Mouse (Mus musculus) liver, postnatal 0 days (tissue): ENCODE results near the gene Gcdh.

ENCODE experiments used
- CTCF ChIP-seq: sonication (generic); IDR thresholded peaks from 2 replicates; pipeline ENCODE4 v1.5.1; 2016; ENCODE audit warnings: antibody characterized with exemption, low read depth
- EP300 ChIP-seq: IDR thresholded peaks from 2 replicates; pipeline ENCODE4 v1.6.1; 2016; ENCODE audit warnings: antibody characterized with exemption, low read depth, mild to moderate bottlenecking

DNA sequence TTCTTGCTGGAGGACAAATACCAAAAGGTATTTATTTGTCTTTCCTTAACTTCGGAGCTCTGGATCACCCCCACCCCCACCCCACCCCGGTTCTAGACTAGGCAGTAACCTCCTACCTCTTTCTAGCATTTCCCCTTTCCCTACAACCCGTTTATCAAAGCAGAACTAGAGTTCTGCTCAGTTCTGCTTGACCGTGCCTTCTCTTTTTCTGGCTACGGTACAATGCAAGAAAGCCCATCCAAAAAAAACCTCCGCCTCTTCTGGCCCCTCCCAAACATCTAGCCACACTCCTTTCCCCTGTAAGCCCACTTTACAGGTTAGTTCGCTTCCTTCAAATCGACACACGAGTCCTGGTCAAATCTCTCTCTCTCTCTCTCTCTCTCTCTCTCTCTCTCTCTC, 19.8 kb upstream of the Gcdh start:
- no peak for TF ChIP-seq CTCF
- no peak for TF ChIP-seq EP300
